Mouse (Mus musculus): ENCODE data around the gene Stac2.

Gene Stac2

GRCm38 (mm10) chr11:98052989-98053834 lies at the start of gene Stac2:
Gene Stac2 (minus strand): TSS chr11:98053462.
- DNase-seq (ENCODE audit: low read depth, low spot score) = no peak

GRCm38 (mm10) chr11:98101332-98101731 lies 48.1 kb upstream of the Stac2 start:
- DNase-seq (ENCODE audit: low read depth, low spot score) = no peak

GRCm38 (mm10) chr11:98090583-98090982 lies 37.3 kb upstream of the Stac2 start:
- no peak for DNase-seq (ENCODE audit: low read depth, low spot score)

GRCm38 (mm10) chr11:98088224-98088623 lies 35.0 kb upstream of the Stac2 start:
- no peak for DNase-seq (ENCODE audit: low read depth, low spot score)

- no peak for DNase-seq (ENCODE audit: low read depth, low spot score)
Measured at GRCm38 (mm10) chr11:98086574-98086973, 33.3 kb upstream of the Stac2 start.

GRCm38 (mm10) chr11:98086141-98086540 lies 32.9 kb upstream of the Stac2 start:
- no peak for DNase-seq (ENCODE audit: low read depth, low spot score)

- DNase-seq (ENCODE audit: low read depth, low spot score) = no peak
Measured at GRCm38 (mm10) chr11:98082745-98083144, 29.5 kb upstream of the Stac2 start.

GRCm38 (mm10) chr11:98080450-98080849 lies 27.2 kb upstream of the Stac2 start:
- no peak for DNase-seq (ENCODE audit: low read depth, low spot score)

- DNase-seq (ENCODE audit: low read depth, low spot score) = no peak
Measured at GRCm38 (mm10) chr11:98077086-98077485, 23.8 kb upstream of the Stac2 start.

- peak; percentile 67 for DNase-seq (ENCODE audit: low read depth, low spot score)
Measured at GRCm38 (mm10) chr11:98075195-98075808, 22.0 kb upstream of the Stac2 start.

GRCm38 (mm10) chr11:98073442-98073841 lies 20.2 kb upstream of the Stac2 start:
- no peak for DNase-seq (ENCODE audit: low read depth, low spot score)

- DNase-seq (ENCODE audit: low read depth, low spot score) = no peak
Measured at GRCm38 (mm10) chr11:98067255-98067654, 14.0 kb upstream of the Stac2 start.

GRCm38 (mm10) chr11:98066201-98066600 lies 12.9 kb upstream of the Stac2 start:
- DNase-seq (ENCODE audit: low read depth, low spot score) = no peak

GRCm38 (mm10) chr11:98061904-98062562 lies 8.8 kb upstream of the Stac2 start:
- DNase-seq (ENCODE audit: low read depth, low spot score) = no peak

- DNase-seq (ENCODE audit: low read depth, low spot score) = no peak
Measured at GRCm38 (mm10) chr11:98061441-98061840, 8.2 kb upstream of the Stac2 start.

GRCm38 (mm10) chr11:98060104-98060692 lies 6.9 kb upstream of the Stac2 start:
- no peak for DNase-seq (ENCODE audit: low read depth, low spot score)

- DNase-seq (ENCODE audit: low read depth, low spot score) = no peak
Measured at GRCm38 (mm10) chr11:98059662-98060061, 6.4 kb upstream of the Stac2 start.

GRCm38 (mm10) chr11:98057998-98058397 lies 4.7 kb upstream of the Stac2 start:
- no peak for DNase-seq (ENCODE audit: low read depth, low spot score)

GRCm38 (mm10) chr11:98057466-98057865 lies 4.2 kb upstream of the Stac2 start:
- DNase-seq (ENCODE audit: low read depth, low spot score) = no peak

GRCm38 (mm10) chr11:98052129-98052988 lies 903 bp downstream of the Stac2 start:
- DNase-seq (ENCODE audit: low read depth, low spot score) = no peak

- DNase-seq (ENCODE audit: low read depth, low spot score) = no peak
Measured at GRCm38 (mm10) chr11:98051611-98052128, 1.6 kb downstream of the Stac2 start.

Measured in retina, adult 2 months (tissue).